Mouse (Mus musculus) thymus, postnatal 0 days (tissue): ENCODE measurements around the gene Jazf1. TPM values are rescaled to one million over a fixed set of nuclear protein-coding genes. Genes with fewer than 3 reads are reported as not detected.
A peak's percentile ranks its signal among the peaks of the same experiment; 100 is the strongest.

ENCODE experiments used
- DNase-seq: peaks from one replicate; pipeline ENCODE4 v3.0.0-alpha.2; 2015; ENCODE audit warnings: low spot score
- polyA plus RNA-seq: library from polyadenylated mRNA; unstranded; fragments of >200 nt; fragmentation: Nextera tagmentation; extraction: Ambion mirVana; gene quantifications from 2 replicates; pipeline ENCODE4 v1.2.1, GENCODE M21; 2015

The Jazf1 gene
- 4.7 and 4.9 TPM in 2 replicates for polyA plus RNA-seq

DNA sequence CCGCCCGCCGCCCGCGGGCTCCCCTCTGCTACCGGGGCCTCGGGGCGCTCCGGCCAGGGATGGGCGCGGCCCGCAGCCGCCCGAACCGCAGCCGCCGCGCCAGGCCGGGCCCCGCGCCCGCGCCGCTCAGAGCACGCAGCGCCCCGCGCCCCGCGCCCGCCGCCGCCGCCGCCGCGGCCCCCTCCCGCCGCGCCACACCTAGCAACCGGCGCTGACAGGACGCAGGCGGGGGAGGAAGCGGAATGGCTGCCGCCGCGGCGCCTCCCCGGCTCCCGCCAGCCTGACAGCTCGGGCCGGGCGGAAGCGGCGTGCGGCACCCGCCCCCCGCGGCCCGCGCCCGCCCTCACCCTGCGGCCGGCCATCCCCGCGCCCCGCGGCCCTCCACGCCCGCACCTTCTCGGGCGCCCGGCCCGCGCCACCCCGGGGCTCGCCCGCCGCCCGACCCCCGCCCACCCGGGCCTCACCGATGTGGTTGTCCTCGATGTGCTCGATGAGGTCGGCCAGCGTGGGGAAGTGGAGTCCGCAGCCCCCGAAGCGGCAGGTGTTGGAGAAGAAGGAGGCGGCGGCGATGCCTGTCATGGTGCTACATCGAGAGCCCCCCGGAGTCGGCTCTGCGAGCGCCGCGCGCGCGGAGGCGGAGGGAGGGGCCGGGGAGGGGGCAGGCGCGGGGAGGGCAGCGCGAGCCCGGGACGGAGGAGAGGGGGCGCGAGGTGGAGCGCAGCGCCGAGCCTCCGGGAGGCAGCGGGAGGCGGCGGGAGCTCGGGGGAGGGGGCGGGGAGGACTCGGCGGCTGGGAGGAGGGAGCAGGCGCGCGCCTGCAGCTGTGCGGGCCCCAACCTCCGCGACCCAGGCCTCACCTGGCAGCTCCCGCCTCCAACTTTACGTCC is at the start of gene Jazf1:
Gene Jazf1, minus strand, starts transcription at position 643 of the 886 bp plus-strand sequence.
- DNase-seq, result peak; percentile 70

DNA sequence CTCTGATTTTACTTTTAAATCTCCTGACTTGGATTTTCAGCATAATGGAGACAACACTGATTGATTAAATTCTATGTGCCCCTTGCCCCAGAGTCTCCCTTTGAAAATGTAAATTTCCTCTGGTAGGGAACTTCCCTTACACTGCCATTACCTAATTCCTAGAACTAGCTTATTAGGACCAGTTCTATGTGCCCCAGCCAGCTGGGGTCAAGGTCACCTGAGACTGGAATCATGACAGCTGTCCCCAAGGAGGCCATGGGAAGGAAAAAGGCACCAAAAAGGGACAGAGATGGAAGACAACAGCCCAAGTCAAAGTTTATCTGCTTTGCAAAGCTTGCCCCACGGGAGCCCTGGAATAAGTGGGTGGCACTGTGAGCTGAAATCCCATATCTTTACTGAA is 49.4 kb upstream of the Jazf1 start:
- no peak for DNase-seq

DNA sequence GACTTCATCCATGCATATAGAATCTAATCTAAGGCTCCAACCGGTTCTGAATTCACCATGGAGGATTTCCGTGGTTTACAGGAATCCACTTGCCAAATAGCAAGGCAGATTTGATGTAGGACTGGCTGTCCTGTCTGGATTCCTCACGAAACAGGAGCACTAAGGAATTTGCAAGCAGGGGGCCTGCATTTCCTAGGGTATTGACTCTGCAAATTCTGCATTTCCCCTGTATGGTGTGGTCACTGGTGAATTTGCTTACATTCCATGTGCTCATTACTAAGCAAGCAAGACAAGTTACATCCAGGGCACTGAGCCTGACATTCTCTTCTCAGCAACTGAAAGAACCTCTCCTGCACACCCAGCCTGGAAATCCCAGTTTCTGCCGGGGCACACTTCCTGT is 18.4 kb upstream of the Jazf1 start:
- DNase-seq, result no peak

DNA sequence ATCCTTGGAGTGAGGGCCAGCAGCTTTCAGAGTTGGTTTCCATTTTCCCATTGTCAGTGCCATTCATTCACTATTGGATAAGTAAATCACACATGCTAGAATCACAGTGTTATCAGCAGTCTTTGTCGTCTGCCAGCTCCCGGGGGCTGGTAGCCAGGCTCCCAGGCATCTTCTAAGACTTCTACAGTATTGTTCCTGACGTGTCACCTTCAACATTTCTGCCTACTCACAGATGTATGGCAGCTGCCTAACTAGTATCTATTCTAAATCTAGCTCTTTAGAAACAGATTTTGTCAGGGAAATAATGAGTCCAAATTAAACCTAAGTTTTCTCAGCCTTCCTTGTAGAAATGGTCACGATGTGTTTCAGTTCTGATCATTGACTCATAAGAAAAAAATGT is 12.8 kb upstream of the Jazf1 start:
- no peak for DNase-seq

DNA sequence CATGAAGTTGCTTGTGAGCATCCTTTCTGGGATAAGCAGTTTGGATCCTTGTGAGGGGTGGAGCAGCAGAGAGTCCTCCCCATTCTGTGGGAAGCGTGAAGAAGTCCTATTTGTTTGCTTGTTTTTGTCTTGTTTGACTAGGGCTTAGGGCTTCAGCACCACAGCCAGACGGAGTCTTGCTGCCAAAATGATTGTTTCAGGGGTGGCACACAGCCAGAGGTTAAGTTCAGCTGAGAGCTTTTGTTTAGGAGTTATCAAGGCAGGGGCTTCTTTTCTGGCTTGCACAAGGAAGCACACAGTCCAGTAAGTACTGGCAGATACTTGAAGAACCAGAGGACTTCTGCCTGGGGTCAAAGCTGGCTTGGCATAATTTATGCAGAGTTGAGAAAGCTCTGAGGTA is 10.2 kb upstream of the Jazf1 start:
- DNase-seq, result no peak

DNA sequence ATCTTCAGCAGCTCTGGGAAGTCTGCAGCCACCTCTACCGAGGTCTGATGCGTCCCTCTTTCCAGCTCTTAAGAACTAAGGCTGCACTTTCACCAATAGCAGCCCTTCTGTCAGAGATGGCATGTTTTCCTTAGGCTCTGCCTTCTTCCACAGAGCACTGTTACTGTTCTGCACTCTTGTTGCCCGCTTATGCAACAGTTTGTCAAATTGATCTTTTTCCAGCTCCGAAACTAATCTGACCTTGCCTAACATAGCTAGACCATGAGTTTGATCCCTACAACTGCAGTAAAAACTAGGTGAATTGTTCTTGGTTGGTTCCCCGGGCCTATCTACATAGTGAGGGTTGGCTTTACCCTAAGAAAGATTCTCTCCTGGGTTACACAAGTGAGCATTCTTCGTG is 3.3 kb upstream of the Jazf1 start:
- no peak for DNase-seq

DNA sequence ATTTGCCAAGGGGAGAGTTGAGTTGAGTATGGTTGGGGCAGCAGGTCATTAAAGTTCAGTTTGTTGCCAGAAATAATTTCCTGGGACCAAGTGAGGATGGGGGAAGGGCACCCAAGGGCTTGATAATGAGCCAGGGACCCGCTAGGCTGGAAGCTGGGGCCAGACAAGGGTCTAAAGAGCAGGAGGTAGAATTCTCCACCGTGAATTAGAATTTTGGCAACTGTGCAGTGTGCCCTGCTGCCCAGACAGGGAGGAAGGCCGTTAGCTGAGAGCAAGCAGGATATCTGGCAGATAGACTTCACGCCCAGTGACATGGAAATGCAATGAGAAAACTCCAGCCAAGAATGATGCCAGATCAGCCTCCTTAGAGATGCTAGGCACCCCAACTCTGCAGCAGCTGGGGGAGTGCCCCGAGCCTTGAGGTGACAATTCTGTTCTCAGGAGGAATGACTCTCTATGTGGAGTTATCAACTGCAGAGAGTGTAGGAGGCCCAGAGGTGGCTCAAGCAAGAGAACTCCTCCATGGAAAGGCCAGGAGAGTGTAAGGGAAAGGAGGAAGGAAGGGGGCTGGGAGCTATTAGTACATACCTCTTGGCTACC is 1.6 kb upstream of the Jazf1 start:
- no peak for DNase-seq

DNA sequence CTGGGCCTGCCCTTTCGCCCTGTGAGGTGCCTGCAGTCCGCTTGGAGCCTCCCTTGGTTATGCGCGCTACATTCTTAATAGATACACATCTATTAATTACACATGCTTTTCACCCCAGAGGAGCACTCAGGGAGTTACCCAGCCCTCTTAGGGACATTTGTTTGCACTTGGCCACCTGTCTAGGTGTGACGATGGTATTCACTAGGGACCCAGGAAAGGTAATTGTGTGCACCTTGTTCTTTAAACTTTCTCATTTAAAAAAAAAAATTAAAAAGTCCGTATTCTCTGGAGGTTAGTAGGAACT is 396 bp upstream of the Jazf1 start:
- DNase-seq, result no peak

DNA sequence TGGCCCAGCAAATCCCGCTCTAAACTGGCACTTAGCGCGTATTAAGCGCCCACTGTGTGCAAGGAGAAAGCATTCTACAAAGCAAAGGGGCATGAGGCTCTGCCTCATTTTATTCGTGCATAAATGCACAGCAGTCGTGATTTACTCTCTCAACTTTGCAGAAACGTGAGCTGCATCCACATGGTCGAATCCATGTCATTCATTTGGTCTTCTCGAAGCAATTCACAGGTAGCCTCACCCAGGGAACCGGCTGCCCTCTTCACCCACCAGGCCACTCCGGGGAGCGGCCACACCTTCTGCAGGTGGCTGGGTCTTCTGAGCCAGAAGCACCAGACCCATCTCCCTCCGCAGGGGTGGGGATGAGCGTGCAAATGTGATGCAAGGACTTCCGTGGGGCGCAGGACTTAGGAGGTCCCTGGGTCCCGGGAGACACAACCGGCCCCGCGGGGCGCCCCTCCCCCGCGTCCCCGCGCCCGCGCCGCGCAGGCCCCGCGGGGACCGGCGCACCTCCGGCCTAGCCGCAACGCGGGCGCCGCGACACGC is 914 bp downstream of the Jazf1 start:
- peak; percentile 4 for DNase-seq

DNA sequence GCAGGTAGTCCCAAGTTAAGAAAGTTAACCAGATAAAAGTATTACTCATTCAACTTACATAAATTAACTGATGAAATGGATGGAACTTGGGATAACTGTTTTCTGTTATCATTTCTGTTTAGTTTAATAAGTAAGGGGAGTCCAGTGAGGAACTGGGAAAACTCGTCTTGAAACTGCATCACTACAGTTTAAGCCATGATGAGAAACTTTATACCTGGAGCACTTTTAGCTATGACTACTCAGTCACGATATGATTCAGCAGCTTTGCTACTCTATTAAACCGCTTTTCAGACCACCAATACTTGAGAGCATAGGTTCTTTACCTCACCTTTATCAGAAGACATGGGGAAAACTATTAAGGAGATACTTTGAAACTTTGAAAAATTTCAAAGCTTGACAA is 1.5 kb downstream of the Jazf1 start:
- DNase-seq, result no peak

DNA sequence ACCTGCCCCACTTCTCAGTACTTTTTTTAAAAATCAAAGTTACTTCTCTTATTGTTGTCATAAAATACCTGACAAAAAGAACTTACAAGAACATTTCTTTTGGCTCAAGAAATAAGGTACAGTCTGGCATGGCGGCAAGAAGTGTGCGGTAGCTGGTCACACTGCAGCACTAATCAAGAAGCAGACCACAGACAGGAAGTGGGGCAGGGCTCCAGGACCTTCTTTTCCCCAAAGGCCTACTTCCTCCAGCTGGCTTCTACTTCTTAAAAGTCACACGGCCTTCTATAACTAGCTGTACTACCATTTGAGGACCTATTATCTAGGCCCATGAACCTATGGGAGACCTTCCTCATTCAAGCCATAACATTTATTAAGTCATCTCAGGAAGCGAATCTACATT is 4.4 kb downstream of the Jazf1 start:
- DNase-seq, result no peak

DNA sequence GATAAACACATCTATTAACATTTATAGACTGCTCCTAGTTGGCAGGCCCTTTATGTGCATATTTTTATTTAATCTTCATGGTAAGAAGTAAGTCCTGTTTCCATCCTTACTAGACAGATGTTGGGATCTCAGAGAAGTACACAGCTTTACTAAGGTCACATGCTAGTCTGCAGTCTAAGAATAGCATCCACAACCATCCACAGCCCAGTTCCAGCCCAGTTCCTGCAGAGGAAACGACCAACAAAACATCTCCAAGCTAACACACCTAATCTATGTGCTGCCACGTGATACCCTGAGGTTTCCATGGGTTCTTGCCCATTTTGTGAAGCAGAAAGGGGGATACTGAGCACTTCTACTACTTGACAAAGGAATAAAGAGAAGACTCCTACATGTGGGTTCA is 13.5 kb downstream of the Jazf1 start:
- DNase-seq, result no peak

DNA sequence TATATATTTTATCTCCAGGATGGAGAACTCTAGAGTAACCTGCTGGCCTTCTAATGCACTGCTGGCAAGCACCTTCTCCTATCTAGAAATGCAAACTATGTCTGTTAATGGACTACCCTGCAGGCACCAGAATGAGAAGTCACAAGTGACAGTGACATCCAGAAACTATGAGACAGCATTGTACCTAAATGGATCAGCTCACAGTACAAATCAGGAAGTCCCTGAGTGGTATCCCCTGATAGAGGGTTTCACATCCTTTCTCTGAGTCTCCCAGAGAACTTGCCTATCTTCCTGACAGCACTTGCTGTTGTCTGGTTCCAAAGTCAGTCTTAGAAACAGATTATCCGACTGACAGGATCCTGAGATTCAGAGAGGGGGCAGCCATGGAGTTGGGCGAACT is 22.9 kb downstream of the Jazf1 start:
- DNase-seq, result no peak

DNA sequence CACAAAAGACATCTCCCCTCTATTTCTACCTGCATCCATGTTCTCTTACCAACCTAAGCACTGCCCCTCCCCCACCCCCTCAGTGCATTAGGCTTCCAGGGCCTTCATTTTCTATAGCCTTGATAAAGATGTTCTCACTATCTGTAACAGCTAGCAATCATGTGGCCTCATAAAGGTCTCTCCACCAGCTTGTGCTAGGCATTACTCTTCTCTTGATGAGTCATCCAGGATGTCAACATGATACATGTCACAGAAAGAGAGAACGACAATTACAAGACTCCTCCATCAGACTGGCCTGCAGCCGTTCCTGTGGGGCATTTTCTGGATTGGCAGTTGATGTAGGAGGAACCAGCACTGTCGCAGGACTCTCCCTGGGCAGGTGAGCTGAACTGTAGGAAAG is 30.3 kb downstream of the Jazf1 start:
- no peak for DNase-seq

DNA sequence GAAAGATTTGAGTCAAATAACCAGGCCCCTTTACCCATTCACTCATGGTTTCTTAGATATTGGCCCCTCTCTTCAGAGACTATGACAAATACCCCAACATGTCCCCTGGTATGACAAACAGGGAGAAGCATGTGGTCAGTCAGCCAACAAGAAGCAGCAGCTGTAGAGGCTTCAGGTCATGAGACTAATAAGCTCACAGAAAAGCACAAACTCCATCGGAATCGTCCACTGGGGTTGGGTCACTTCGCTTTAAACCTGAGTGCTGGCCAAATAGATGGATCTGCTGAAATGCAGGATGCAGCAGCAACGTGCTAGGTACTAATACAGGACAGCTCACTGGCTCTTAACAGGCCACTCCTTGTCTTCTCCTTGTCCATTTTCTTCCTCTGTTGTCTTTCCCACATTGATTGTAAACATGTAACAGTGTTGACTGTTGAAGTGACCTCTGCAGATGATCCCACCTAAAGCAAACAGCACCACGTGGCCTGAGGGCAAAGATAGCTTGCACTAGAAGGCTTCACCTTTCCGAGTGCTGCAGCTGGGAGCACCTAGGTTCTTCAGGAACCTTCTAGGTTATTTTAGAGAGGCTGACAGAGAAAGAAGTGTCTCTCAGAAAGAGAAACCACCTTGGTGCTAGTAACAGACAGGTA is 33.9 kb downstream of the Jazf1 start:
- DNase-seq, result no peak

DNA sequence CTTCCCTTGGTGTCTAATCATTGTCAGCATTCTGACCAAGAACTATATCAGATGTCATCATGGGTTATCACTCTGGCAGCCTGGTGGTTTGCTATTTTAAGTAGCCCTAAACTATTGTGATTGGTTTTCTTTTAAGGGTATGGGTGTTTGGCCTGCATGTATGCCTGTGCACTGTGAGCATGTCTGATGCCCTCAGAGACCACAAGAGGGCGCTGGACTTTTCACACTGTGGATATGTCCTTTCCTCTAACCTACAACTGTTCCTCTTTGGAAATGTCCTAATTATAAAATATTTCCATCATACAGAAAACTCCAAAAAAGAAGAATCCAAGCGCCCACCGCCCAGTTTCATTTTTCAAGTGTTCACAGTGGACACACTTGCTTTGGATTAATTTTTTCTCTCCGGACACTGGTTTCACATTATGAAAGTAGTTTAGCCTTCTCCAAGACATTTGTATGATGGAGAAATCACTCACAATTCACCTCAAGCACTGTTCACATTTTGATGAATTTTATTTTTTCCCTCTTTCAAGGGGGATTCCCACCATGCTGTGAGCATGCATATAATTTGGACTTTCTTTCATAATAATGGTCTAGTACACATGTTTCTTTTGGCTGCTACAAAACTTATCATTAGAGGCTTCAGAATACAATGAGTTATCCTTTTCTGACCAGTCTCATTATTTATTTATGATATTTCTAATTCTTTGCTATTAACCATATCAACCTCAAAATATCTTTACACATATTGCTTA is 35.5 kb downstream of the Jazf1 start:
- DNase-seq, result peak; percentile 29

DNA sequence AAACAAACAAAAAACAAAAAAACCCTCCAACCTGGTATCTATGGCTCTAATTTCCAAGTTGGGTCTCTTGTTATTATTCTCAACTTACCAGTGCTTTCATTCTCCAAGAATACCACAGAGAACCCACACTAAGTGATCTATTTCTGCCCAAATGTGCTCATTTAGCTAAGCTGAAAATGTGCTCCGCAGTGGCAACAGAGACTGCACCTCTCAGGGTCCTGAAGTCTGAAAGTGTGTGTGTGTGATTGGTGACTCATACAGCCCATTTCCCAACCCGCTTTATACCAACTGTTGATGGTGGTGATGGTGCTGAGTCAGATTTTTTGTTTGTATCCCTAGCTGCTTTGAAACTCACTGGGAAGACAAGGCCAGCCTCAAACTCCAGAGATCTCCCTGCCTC is 46.4 kb downstream of the Jazf1 start:
- DNase-seq, result no peak

DNA sequence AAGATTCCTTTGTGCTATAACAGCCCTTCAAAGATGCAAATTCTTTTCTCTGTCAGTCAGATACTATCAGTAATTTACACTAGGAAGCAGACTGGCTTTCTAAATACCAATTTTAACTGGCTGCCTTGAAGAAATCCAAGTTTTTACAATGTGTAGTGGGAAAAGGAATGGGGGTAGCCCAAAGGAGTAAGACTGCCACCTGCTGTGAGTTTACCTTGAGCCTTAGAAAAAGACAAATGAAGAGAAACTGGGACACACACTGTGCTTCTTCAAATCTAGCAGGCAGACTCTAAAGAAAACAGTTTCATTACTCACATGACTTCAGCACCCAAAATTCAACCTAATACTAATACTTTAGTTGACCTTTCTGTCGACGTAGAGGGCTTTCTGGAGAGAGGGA is 47.4 kb downstream of the Jazf1 start:
- DNase-seq, result no peak

DNA sequence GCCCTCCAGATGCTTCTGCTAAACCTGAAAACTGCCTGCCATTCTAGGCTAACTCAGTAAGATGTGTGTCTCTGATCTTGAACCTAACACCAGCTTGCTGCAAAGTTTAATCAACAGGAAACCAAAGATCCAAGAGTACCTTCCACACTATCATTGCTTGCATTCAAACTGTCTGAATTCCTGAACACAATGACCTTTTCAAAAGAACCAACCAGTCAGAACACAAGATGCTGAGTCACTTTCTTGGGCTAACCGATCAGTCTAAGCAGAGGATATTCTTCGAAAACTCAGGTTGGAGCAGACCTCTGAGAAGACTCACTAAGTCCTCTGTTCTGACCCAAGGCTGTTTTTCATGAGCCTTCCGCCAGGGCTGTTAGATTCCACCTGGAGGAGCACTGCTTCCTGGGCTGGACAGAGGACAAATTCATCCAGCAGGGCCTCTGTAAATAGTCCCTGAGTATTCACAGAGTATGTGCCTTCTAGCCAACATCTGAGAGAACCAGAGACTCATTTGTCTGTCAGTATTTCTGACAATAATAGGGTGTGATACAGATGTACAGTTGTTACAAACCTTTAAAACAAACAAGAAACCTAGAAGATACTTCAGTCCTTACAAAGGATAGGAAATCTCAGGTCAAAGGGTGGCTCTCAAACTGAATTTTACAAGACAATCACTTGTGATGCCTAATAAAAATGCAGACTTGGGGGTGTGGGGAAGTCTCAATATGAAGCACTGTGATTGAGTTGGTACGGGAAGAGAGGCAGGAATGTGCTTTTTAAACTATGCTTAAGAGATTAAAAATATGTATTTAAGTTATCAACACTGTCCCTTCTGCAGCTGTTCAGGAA is 50.9 kb downstream of the Jazf1 start:
- no peak for DNase-seq
